Mouse (Mus musculus): ENCODE results near the gene Trem2.

Trem2 gene

GRCm38 (mm10) chr17:48350681-48351193 lies 4.5 kb downstream of the Trem2 start:
- peak; percentile 77 for DNase-seq (ENCODE audit: low read depth, low spot score)

- peak; percentile 63 for DNase-seq (ENCODE audit: low read depth, low spot score)
These were observed 6.8 kb downstream of the Trem2 start for GRCm38 (mm10) chr17:48352976-48353375.

DNA sequence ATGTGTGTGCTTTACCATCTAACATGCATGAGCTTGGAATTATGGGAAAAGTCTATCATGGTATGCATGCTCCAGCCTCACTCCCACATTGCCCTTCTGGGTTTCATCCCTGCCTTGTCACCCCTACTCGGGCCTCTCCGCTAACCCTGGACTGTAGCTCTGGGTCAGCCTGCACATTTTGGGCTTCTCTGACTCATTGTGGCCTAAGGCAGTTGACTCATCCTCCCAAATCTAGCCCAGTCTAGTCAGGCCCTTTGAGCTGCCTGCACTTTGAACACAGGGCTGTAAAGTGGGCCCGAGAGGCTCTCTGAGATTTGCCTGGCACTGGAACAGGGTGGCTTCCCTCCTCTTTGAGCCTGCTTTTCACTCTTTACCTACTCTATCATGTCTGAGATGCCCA lies 9.6 kb downstream of the Trem2 start:
- no peak for DNase-seq (ENCODE audit: low read depth, low spot score)

DNA sequence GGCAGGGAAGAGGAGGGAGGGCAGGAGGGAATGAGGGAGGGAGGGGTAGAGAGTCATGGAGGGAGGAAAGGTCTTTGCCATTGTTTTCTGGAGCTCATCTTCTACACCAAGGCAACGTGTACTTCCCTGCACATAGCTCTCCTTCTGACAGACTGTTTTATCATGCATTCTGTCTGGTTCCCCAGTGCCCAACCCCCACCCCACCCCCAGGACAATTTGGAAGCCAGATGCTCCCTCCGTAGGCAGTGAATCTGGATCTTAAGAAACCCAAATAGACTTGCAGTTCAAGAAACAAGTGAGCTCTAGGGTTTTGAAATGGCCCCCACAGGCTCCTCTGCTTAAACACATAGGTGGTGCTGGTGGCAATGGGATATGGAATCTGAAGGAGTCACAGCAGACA lies 11.7 kb downstream of the Trem2 start:
- peak; percentile 18 for DNase-seq (ENCODE audit: low read depth, low spot score)

DNA sequence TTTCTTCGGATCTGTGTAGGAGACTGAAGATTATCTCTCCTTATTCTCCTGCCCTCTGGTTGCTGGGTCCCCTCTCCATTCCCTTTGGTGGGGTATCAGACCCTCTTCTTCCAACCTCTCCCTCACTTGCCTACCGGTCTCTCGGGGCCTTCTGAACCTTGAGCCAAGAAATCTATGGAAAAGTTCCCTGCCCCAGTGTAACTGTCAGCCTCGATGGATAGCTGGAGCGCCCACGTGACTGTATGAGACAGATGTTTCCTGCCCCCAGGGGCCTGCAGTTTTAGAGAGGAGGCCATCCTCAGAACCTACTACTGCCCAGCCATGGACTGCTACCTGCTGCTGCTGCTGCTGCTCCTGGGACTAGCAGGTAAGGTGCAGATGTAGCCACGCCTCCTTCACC lies 13.4 kb downstream of the Trem2 start, which contains the start of gene Treml1:
Gene Treml1 (plus strand): TSS at position 301 of the 400 bp plus-strand sequence.
- no peak for DNase-seq (ENCODE audit: low read depth, low spot score)

GRCm38 (mm10) chr17:48360462-48360861 lies 14.3 kb downstream of the Trem2 start:
- DNase-seq (ENCODE audit: low read depth, low spot score) = no peak

GRCm38 (mm10) chr17:48362346-48362745 lies 16.1 kb downstream of the Trem2 start:
- DNase-seq (ENCODE audit: low read depth, low spot score) = no peak

DNA sequence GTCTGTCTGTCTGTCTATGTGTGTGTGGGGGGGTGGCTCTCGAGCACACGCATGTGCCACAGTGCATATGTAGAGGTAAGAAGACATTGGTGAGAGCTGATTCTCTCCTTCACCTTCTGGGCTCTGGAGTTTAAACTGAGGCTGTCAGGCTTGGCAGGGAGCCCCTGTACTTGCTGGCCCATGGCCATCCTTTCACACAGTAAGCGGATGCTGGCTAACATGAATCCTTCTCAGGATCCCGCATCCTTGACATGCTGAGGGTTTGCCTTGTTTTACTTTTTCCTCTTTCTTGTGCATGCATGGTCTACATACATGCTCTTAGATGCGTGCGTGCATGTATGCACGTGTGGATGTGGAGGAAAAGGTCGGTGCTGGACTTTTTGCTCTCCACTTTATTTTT lies 16.8 kb downstream of the Trem2 start:
- DNase-seq (ENCODE audit: low read depth, low spot score) = no peak

DNA sequence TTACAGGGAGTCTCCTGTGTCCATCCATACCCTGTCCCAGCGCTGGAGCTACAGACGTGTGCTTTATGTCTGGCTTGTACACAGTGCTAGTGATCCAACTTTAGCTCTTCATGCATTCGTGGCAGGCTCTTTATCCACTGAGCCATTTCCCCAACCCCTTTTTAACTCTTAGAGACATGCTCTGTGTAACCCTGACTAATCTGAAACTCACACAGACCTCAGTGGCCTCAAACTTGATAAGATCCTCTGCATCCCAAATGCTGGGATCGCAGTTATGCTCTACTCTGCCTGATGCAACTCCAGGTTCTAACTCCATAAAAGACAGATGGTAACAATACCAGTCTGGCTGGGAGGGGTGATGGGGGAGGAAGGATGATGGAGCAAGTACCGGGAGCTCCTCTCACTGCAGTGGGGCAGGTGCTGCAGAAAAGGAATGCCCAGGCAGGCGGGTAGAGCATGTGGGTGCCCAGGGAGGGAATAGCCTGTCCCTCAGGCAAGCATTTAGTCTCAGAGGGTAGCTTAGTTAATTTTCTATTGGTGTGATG lies 17.3 kb downstream of the Trem2 start:
- no peak for DNase-seq (ENCODE audit: low read depth, low spot score)

GRCm38 (mm10) chr17:48365511-48366155 lies 19.4 kb downstream of the Trem2 start:
- DNase-seq (ENCODE audit: low read depth, low spot score) = peak; percentile 65

GRCm38 (mm10) chr17:48366806-48367205 lies 20.6 kb downstream of the Trem2 start:
- DNase-seq (ENCODE audit: low read depth, low spot score) = no peak

GRCm38 (mm10) chr17:48371621-48372020 lies 25.4 kb downstream of the Trem2 start:
- DNase-seq (ENCODE audit: low read depth, low spot score) = no peak

DNA sequence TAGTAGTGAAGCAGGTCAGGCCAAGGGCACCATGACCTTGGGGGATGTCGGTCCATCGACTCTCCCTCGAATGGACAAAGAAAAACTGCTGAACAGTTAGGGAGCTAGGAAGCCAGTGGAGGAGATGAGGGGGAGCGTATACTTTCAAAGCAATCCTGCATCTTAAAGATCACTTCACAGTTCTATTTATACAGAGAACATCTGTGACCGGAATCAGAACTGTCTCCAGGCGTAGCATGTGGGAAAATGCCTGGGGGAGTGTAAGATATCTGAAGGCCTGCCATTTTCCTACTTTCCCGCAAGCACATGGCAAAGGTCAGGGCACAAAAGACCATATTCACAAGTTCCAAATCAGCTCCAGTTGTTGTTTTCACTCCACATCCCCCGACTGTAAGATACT lies 26.8 kb downstream of the Trem2 start:
- DNase-seq (ENCODE audit: low read depth, low spot score) = peak; percentile 24

DNA sequence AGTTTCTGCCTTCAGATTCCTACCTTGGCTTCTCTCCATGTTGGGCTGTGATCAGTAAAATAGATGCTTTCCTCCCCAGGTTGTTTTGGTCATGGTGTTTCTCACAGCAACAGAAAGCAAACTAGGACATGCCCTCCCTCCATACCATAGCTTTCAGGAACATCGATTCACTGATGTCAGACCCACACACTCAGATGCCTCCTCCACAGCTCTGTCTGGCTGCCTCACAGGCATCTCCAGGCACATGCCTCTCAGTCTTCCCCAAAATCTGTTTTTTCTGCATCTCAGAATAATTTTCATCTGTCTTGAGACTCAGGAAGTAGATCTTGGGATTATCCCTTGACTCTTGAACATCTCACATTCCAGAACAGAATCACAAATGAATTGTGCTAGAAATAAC lies 29.9 kb downstream of the Trem2 start:
- no peak for DNase-seq (ENCODE audit: low read depth, low spot score)

GRCm38 (mm10) chr17:48379050-48379449 lies 32.8 kb downstream of the Trem2 start:
- no peak for DNase-seq (ENCODE audit: low read depth, low spot score)

DNA sequence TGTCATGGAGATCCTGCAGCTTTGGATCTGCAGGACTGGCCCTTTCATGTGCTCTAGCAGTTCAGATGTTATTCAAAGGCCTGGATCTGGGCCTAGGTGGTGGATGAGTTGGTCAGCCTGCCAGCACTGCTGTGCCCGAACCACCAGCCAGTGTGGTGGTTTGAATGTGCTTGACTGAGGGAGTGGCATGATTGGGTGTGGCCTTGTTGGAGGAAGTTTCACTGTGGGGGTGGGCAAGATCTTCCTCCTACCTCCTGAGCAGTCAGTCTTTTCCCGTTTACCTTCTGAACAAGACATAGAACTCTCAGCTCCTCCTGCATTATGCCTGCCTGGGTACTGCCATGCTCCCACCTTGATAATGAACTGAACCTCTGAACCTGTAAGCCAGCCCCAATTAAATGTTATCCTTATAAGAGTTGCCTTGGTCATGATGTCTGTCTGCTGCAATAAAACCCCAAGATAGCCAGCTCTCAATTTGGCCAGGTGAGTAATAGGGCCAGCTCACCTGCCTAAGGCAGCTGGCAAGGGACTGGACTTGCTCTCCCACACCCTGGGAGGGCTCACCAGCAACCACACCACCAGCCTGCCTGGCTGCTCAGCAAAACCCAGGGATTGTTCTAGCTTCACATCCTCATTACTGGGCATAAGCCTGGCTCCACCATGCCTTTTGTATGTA lies 39.7 kb downstream of the Trem2 start:
- DNase-seq (ENCODE audit: low read depth, low spot score) = no peak

- DNase-seq (ENCODE audit: low read depth, low spot score) = no peak
These were observed 42.5 kb downstream of the Trem2 start for GRCm38 (mm10) chr17:48388666-48389065.

GRCm38 (mm10) chr17:48389442-48389841 lies 43.2 kb downstream of the Trem2 start:
- no peak for DNase-seq (ENCODE audit: low read depth, low spot score)

GRCm38 (mm10) chr17:48391446-48391845 lies 45.2 kb downstream of the Trem2 start:
- DNase-seq (ENCODE audit: low read depth, low spot score) = no peak

GRCm38 (mm10) chr17:48392616-48393015 lies 46.4 kb downstream of the Trem2 start:
- no peak for DNase-seq (ENCODE audit: low read depth, low spot score)

DNA sequence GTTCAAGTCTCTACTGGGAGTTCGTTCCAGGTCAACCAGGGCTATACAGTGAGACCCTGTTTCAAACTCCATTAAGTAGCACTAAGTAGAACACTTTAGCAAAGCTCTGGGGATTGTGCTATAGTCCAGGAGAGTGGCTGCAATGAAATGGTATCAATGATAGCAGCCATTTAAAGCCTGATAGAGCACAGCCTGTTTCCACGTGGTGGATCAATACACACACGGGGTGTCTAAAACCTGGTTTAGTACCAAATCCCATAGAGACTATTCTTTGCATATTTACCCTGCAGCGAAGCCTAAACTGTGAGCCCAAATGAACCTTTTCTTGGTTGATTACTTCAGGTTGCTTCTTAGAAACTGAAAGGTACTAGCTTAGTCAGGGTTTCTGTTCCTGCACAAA lies 55.5 kb downstream of the Trem2 start:
- DNase-seq (ENCODE audit: low read depth, low spot score) = no peak

- no peak for DNase-seq (ENCODE audit: low read depth, low spot score)
These were observed 56.5 kb downstream of the Trem2 start for GRCm38 (mm10) chr17:48402751-48403150.
